Mouse (Mus musculus) central nervous system, embryonic 18 days (tissue): Measurements from ENCODE around the gene 2410004B18Rik. TPM values are rescaled to one million over a fixed set of nuclear protein-coding genes. Genes with fewer than 3 reads are reported as not detected.

Experiments used
- polyA plus RNA-seq: library from polyadenylated mRNA; depleted of rRNA; stranded (reverse); fragments of >200 nt; gene quantifications from 2 replicates; pipeline ENCODE4 v1.2.3, GENCODE M21; 2012; rRNA removed

The 2410004B18Rik gene
- 58.3 and 63.5 TPM in 2 replicates for polyA plus RNA-seq

GRCm38 (mm10) chr3:145937505-145938404, at the start of gene 2410004B18Rik:
Gene 2410004B18Rik, plus strand, starts transcription at chr3:145938014.

GRCm38 (mm10) chr3:145922019-145922854, 15.6 kb upstream of the 2410004B18Rik start, which contains the start of gene Bcl10:
Gene Bcl10, plus strand, starts transcription at chr3:145922804.

GRCm38 (mm10) chr3:145987268-145987969, 49.6 kb downstream of the 2410004B18Rik start, which contains the start of gene Syde2:
Gene Syde2, plus strand, starts transcription at chr3:145987870.

Other genes with a start within 250 kb of the 2410004B18Rik start
- 107 and 109 TPM in 2 replicates for gene Ddah1, start 179.3 kb upstream of the 2410004B18Rik start, polyA plus RNA-seq
- 15.3 and 16.1 TPM in 2 replicates for gene Bcl10, start 15.2 kb upstream of the 2410004B18Rik start, polyA plus RNA-seq
- gene Syde2, start 49.9 kb downstream of the 2410004B18Rik start, polyA plus RNA-seq = 2.7 and 3.1 TPM in 2 replicates
- gene Wdr63, start 170.1 kb downstream of the 2410004B18Rik start, polyA plus RNA-seq = 1.3 and 1.6 TPM in 2 replicates
- 0.18 and 0.63 TPM in 2 replicates for gene Mcoln3, start 179.4 kb downstream of the 2410004B18Rik start, polyA plus RNA-seq
- gene Mcoln2, start 211.8 kb downstream of the 2410004B18Rik start, polyA plus RNA-seq = 0.04 and 0.05 TPM in 2 replicates